Mouse (Mus musculus) frontal cortex, postnatal 36 days (tissue): ENCODE data around the gene Anxa11.
"Not testable (repeated sequence)": the region's sequence is repeated elsewhere in the genome, so short reads cannot be mapped to it uniquely, and the experiment has no call there.

ENCODE experiments used
- DNase-seq, 2 experiments: peaks; one replicate each; pipeline ENCODE4 v3.0.0; 2022; ENCODE audit warnings: low spot score in 2 of 2

Gene Anxa11

DNA sequence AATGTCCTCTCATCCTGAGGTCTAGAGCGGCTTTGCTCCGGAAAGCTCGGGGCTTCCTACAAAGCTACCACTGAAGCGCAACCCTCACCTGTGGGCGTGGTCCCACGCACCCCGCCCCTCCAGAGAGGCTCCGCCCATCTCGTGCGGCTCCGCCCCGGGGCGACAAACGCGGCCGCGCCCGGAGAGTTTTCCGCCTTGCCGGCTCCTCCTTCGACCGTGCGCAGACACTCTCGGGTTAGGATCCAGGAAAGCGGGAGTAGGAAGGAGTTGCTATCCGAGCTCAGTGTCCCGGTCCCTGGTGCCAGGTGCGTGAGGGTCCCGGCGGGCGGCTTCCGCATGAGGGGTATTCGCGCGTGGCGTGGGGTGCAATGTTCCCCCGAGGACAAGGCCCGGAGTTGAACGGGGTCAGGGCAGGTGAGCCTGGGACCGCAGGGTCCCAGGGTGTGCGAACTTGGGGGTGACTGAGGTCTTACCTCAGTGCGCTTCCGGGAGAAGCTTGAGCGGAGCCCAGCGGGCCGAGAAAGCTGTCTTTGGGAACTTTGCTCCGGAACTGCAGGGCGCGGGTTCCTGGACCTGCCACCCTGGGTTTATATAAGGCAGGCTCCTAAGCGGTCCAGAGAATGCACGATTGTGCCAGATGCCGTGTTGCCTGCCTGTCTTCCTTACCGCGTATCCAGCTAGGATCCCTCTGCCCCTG is at the start of gene Anxa11:
Gene Anxa11 (plus strand): TSS at position 166 of the 697 bp plus-strand sequence.
- DNase-seq = peak; percentile 60 to 67

DNA sequence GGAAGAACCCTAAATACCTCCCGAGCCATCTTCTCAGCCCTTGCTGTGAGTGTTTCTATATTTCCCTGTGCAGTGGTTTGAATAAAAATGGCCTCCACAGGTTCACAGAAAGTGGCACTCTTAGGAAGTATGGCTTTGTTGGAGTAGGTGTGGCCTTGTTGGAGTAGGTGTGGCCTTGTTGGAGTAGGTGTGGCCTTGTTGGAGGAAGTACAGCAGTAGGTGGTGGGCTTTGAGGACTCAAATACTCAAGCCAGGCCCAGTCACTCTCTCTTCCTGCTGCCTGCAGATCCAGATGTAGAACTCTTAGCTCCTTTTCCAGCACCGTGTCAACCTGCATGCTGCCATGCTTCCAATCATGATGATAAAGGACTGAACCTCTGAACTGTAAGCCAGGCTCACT is 47.6 kb upstream of the Anxa11 start:
- no peak for DNase-seq

DNA sequence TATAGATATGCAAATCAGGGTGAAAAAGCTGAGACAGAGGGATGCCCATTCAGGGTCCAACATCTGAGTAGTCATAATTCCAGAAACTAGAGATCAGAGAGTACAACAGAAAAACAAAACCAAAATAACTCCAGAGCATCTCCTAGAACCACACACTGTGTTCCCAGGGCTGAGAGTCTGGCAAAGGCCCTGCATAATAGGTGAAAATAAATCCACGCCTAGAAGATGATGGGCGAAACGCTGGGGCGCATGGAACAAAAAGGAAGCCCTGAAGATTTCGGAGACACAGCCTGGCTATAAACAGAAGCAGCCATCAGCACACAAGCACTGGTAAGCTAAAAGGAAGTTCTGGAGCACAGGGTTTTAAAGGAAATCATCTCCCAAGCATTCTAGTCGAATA is 46.9 kb upstream of the Anxa11 start:
- no peak for DNase-seq

DNA sequence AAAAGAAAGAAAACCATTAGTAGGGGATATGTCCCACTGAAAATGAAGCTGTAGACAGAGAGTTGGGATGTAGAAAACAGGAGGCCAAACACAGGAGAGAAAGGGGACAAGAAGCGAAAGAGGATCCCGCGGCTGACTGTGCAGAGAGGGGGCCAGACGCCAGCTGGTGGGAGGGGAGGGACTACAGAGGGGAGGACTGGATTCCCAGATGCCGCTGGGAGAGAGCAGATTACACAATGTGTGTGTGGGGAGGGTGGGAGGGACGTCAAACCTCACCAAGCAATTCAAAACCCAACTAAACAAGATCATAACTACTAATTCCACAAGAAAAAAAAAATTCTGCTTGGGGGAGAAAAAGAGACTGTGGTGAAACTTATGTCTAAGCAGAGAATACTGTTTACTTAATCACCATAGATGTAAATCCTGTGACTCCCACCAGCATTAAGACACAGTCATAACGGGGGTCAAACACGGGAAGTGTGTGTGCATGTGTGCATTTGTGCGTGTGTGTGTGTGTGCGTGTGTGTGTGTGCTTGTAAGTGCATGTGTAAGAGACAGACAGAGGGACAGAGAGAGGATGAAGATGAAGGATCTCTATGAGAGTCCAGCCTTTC is 46.3 kb upstream of the Anxa11 start:
- DNase-seq = peak; percentile 23 to 31

DNA sequence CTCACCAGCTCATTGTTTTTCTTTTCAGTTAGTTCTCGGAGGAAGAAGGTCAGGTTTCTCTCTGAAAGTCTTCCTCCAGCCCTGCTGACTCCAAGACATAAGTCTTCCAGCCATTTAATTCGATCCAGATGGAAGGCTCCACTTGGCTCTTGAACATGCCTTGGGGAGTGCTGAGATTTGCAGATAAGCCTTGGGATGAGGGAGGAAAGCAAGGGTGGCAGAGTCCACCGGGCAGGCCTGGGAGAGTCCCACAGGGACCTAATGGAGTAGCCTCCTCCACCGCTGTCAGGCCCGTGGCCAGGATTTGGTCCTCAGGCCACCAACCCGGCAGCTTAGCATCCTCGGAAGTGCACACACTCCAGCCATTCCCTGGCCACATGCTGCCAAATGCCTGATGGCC is 45.3 kb upstream of the Anxa11 start:
- DNase-seq = no peak

DNA sequence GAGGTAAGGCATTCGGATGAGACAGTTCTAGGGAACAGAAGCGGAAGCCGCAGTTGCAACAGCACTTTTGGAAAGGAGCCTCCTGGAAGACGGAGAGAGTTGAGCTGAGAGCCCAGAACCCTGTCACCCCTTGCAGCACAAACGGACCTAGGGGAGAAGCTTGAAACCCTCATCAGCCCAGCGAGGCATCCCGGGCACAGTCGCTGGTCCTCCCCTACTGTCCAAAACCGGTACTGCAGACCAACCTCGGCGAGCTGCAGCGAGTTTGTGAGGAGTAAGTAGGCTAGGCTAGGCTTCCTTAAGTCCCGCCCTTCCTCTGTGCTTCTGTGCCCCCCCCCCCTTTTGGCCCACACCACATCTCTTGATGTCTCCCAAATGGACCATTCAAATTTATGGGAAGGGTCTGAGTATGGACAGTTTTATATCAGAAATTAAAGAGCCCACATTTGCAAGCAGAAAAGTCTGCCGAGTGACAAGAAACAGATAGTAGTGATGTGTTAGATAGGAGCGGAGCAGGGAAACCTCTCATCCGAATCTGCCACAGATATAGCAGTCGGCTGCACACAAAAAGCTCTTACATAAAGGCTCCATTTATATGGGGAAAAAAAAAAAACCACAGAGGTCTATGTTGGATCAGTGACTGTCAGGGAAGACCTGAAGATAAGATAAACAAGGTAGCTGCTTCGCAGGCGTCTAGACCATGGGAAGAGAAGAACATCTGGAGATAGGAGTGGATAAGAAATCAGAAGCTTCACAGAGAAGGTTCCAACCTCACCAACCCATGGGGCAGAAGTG is 41.6 kb upstream of the Anxa11 start:
- peak; percentile 83 to 87 for DNase-seq

DNA sequence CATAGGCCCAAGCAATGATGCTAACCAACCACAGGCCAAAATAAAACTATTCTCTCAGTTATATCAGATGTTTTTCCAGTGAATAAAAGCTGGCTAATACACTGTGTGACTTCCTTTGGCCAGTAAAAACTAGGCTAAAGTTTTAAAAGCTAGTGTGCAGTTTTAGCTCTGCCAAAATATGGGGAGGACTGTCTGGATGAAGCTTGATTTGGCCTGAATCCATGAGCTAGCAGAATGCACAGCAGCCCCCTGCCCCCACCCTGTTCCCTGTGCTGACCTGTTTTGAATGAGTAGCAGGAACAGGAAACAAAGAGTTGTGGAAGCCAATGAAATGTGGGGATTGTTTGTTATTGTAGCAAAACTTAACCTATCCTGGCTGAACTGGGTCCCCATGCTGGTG is 39.4 kb upstream of the Anxa11 start:
- DNase-seq = no peak

DNA sequence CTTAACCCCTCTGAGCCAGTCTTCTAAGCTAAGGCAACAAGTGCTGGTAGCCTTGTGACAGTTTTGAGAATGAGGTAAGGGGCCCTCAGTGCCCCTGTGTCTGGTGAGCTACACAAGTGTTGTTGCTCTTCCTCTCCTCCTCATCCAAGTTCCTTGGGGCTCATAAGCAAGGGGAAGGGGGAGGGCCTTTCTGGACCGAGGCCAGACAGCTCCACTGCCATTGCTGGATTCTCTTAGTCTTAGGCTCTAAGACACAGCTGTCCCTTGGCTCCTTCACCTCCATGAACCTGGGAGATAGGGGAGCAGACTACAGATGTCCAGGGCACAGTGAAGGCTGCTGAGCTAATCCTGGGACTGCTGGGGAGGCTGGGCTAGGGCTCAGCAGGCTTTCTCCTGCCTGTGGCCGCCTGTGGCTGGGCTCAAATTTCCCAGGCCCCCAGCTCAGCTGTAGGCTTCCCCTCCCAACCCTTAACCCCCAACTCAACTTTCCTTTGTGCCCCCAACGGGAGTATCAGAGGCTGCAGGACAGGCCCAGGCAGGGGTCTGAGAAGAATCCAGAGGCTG is 38.6 kb upstream of the Anxa11 start:
- DNase-seq = no peak

DNA sequence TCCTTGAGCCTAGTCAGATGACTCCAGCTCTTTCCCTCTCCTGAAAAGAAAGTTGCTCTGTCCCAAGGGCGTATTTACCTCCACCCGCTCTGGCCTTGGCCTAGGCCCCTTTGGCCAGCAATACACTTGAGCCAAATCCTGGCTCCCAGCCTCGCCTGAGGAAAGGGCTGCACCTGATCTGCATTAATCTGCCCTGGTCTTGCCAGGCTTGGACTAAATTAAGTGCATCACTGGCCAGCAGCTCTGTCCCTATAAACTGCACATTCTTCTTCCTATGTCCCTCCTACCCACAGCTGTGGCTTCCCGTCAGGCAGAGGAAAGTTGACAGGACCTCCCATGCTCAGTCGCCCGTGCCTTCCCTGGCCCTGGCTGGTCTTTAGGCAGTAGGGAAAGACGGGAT is 36.1 kb upstream of the Anxa11 start:
- DNase-seq = peak; percentile 29 to 31

DNA sequence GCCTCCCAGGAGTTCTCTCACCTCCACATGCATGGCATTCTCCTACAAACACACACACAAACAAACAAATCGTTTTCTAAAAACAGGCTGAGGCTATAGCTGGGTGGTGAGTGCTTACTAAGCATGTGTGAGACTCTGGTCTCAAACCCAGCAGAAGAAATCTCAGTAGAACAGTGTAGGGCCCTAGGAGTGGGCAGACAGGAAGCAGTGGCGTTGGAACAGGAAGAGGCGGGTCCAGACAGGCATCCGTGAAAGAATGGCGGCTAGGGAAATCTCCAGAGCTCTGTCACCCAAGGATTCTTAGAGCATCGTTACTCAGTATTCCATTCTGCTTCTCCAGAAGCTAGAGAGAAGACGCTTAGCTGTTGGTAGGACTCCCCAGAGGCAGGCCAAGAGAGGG is 35.4 kb upstream of the Anxa11 start:
- no peak for DNase-seq

DNA sequence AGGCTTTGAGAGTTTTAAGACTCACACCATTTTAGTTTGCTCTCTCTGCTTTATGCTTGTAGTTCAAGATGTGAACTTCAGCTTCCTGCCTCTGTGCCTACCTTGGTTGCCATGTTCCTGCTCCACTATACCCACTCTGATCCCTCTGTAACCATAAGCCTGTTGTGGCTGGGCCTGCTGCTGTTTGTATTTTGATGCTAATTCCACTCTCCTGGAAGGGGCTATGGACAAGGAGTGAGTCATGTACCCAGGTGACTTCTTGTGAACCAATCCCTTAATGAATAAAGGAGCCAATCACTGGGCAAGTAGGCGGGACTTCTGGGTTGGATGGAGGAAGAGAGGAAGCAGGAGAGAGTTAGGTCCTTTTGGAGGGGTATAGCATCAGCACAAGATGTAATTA is 30.9 kb upstream of the Anxa11 start:
- not testable (repeated sequence) for DNase-seq

DNA sequence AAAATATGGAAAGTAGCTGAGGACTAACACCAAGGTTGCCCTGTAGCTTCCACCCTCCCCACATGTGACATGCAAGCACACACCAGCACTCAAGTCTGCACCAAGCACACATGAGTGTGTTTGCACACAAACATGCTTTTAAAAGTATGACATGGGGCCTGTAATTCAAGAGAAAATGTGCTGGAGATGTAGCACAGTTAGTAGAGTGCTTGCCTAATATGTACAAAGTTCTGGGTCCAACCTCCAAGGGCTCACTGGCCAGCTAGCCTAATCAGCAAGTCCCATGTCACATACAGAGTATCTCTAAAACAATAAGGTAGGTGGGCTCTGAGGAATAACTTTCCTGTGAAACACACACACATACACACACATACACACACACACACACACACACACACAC is 27.8 kb upstream of the Anxa11 start:
- DNase-seq = no peak

DNA sequence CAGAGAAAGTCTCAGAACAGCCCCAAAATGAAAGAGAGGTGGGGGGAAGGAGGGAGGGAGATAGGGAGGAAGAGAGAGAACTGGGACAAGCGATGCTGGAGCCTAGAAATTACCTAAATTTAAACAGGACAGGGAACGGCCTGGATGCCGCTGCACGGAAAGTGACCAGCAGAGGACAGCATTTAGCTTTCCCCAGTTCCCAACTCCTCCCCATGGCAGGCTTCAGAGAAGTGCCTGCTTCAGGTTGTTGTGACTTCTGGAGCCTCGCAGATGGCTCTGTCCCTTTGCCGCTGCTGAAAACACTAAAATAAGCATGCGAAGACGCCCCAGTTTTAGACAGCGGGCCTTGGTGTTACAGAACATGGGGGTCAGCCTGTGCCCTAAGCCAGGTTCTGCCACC is 25.5 kb upstream of the Anxa11 start:
- DNase-seq = peak; percentile 60 to 70

DNA sequence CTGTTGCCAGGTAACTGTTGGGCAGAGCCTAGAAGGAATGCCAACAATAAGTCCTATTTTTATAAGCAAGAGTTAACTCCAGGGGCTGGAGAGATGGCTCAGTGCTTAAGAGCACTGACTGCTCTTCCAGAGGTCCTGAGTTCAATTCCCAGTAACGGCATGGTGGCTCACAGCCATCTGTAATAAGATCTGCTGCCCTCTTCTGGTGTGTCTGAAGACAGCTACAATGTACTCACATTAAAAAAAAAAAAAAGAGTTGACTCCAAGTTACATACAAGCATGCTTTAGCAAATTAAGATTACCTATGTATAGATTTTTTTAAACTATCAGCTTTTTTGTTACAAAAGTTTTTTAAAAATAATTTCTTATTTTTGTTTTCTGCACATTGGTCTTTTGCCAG is 19.4 kb upstream of the Anxa11 start:
- DNase-seq = no peak

DNA sequence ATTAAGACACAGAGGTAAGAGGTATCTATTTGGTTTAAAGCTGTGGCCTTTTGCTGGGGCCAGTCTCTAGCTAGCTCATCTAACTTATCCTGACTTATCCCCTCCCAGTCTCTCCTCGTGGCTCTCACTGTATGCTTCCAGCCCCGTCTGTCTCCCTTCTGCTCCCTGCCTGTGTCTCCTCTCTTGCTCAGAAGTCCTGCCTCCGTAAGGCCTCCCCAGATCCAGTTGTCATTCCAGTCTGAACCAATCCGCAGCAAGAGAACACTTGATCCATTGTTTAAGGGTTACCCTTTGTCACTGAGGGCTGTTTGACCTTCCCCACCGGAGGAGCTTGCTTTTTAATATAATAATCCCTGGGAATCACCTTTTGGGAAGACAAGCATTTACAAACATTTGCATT is 17.0 kb upstream of the Anxa11 start:
- DNase-seq = no peak

DNA sequence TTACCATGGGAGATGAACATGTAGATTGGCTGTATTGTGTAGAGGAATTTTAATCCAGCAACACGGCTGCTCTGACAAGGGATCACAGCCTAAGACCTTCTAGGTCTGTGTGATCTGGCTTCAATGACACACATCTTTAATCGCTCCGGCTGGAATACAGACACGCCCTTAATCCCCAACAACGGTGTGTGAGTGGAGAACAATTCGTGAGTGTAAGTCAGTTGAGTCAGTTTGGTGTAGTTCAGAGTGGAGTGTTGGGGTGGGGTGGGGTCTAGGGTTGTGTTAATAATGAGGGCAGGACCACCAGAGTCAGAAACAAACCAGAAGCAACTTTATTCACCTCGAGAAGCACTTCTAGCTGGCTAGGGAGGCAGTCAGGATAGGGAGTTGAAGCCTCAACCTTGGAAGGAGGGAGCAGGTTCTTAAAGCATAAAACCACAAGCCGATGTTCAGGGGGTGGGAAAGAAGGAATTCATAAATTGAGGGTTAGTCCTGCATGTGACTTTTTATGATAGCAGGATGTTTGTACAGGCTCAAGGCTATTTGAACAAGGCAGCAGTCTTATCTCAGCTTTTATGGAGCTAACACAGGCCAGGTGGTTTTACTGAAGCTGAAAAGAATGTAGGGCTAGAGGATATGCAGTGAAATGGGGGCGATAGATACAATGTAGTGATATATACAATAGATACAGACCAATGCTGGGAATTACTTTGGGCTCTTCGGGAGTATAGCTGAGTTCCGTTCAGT is 15.9 kb upstream of the Anxa11 start:
- no peak for DNase-seq

DNA sequence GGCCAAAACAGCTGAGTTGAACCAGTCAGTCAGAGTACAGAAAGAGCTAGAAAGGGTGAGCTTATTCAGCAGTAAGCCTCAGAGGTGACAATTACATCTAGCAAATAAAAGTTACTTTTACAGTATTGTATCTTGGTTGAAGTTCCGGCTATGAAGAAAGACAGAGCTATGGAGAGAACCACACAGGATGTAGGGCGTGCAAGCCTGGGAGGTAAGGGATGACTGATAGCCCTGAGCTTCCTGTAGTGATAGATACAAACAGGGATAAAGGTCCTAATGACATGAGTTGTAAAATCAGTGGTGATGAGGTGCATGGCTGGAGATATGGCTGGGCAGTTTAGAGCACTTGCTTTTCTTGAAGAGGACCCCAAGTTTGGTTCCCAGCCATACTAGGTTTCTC is 15.1 kb upstream of the Anxa11 start:
- DNase-seq = no peak

DNA sequence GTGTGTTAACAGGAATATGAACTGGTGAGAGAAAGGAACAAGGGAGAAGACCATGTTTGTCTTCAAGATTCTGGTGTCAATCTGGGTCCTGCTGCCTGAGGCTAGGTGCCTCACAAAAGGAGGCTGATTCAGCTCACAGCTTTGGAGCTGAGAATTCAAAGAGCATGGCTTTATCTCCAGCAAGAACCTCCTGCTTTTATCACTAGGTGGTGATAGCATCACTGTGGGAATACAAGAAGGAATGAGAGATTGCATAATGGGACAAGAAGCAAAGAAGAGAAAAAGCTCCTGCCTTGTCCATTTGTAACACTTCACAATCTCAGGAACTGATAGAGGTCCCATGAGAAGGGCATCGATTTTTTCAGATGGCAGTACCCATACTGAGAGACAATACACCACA is 10.6 kb upstream of the Anxa11 start:
- DNase-seq = peak in 1 of 2 experiments; percentile 30

DNA sequence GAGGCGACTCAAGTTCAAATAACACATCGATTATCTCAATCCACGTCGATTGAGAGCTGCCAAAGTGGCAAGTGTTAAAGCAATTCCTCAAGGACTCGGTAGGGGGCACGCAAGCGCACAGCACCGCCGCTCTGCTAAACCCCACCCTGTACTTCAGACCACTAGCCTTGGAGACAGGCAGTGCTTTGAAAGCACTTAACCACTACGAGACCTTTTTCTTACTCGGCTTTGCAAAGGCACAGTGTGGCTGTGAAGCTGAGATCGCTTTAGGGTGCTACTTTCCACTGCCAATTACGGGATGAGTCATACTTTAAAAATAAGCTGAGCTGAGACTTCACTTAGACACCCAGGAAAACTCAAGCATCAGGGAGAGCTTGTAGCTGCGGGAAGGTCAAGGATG is 9.7 kb upstream of the Anxa11 start:
- peak; percentile 55 to 76 for DNase-seq

DNA sequence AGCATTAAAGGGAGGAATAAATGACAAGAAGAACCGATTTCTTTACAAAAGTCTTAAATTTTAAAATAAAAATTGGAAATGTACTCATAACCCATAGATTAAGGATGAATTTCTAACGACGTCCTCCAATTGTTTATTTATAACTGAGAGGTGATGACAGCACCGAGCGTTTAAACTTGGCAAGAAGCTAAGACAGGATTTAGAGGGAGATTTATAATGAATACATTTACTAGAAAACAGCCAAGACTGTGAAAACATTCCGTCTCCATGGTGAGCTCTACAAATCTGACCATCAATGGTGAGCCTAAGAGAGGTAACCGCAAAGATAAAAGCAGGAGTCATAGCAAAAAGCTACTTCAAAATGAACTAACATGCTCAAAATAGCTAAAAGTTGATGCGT is 3.5 kb upstream of the Anxa11 start:
- no peak for DNase-seq

DNA sequence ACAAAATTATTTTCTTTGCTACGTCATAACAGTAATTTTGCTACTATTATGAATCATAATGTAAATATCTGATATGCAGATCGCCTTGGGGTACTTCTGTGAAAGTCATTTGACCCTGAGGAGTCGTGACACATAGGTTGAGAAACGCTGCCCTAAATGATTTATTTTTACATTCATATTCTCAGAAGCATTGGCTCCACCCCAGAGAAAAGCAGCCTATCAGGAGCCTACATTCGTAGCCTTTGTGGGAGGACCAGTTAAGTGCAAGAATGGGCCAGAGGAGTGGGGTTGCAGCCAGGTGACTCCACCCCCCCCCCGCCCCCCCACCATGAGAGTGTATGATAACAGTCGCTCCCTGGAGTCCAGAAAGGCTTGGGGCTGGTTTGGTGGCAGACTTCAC is 2.2 kb upstream of the Anxa11 start:
- DNase-seq = no peak

DNA sequence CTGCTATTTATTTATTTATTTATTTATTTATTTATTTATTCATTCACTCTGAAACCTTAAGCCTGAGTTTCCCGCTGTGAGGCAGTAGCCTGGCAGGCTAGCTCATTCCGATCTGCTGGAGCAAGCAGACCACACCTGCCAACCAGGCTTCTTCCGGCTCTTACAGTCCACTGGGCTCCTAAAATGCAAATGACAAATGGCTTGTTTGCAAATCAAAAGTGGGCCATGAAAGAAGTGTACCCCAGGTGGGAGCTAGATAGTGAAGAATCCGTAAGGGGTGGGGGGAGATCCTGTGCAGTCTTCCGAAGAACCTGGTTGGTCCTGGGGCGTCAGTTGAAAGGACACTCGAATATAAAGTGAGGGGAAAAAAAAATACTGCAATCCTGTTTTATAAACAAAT is 995 bp upstream of the Anxa11 start:
- no peak for DNase-seq
